Mouse (Mus musculus) embryonic facial prominence, embryonic 11.5 days (tissue): ENCODE data around the gene Rufy3. TPM values are rescaled to one million over a fixed set of nuclear protein-coding genes. Genes with fewer than 3 reads are reported as not detected.

Experiments
- ATAC-seq: fragments of 200-750 bp; cut with Nextera tagmentation; replicated peaks from 2 replicates; pipeline ENCODE4 v1.8.0; 2017; ENCODE audit warnings: low read depth; ENCODE audit not compliant: insufficient number of reproducible peaks, low FRiP score, low TSS enrichment
- DNase-seq: peaks from one replicate; pipeline ENCODE4 v3.0.0-alpha.2; 2015; ENCODE audit warnings: low spot score
- H3K27ac ChIP-seq: fragments of 300-500 bp; sonication (generic); replicated peaks from 2 replicates; pipeline ENCODE4 v1.5.1; 2014; ENCODE audit warnings: mild to moderate bottlenecking, low read depth, low read length, control low read depth
- H3K27me3 ChIP-seq: fragments of 300-500 bp; sonication (generic); 2 replicates; pipeline ENCODE4 v1.6.1; 2014; ENCODE audit warnings: mild to moderate bottlenecking, low read length, moderate library complexity, mixed read lengths; ENCODE audit not compliant: control insufficient read depth, insufficient read depth
- H3K36me3 ChIP-seq: fragments of 300-500 bp; sonication (generic); replicated peaks from 2 replicates; pipeline ENCODE4 v1.6.1; 2014; ENCODE audit warnings: low read depth, mild to moderate bottlenecking, low read length, moderate library complexity, mixed read lengths; ENCODE audit not compliant: control insufficient read depth, insufficient read depth
- H3K4me1 ChIP-seq: fragments of 300-500 bp; sonication (generic); 2 replicates; pipeline ENCODE4 v1.6.1; 2014; ENCODE audit warnings: low read length, mixed read lengths; ENCODE audit not compliant: control insufficient read depth, insufficient read depth
- H3K4me2 ChIP-seq: fragments of 300-500 bp; sonication (generic); 2 replicates; pipeline ENCODE4 v1.6.1; 2014; ENCODE audit warnings: low read depth, mild to moderate bottlenecking, control low read depth, low read length, moderate library complexity
- H3K4me3 ChIP-seq: fragments of 300-500 bp; sonication (generic); 2 replicates; pipeline ENCODE4 v1.5.1; 2014; ENCODE audit warnings: low read depth, low read length, control low read depth
- H3K9ac ChIP-seq: fragments of 300-500 bp; sonication (generic); replicated peaks from 2 replicates; pipeline ENCODE4 v1.6.1; 2014; ENCODE audit warnings: mild to moderate bottlenecking, control low read depth, low read length
- H3K9me3 ChIP-seq: fragments of 300-500 bp; sonication (generic); replicated peaks from 2 replicates; pipeline ENCODE4 v1.6.1; 2016; ENCODE audit warnings: mild to moderate bottlenecking, low read length, inconsistent platforms, mixed read lengths; ENCODE audit not compliant: control insufficient read depth
- WGBS: fragments of 180-500 bp; shearing (Covaris S2); extraction: QIAGEN DNeasy Blood & Tissue Kit; methylation state at CpG from one replicate; pipeline ENCODE4 v1.1.7; 2014; 5-methylcytosine and 5-hydroxymethylcytosine counted together
- polyA plus RNA-seq: library from polyadenylated mRNA; unstranded; fragments of >200 nt; fragmentation: Nextera tagmentation; extraction: Ambion mirVana; gene quantifications from 2 replicates; pipeline ENCODE4 v1.2.1, GENCODE M21; 2014

Rufy3 gene
- polyA plus RNA-seq, 1 experiment from 2014 or later = 34.1 TPM

DNA sequence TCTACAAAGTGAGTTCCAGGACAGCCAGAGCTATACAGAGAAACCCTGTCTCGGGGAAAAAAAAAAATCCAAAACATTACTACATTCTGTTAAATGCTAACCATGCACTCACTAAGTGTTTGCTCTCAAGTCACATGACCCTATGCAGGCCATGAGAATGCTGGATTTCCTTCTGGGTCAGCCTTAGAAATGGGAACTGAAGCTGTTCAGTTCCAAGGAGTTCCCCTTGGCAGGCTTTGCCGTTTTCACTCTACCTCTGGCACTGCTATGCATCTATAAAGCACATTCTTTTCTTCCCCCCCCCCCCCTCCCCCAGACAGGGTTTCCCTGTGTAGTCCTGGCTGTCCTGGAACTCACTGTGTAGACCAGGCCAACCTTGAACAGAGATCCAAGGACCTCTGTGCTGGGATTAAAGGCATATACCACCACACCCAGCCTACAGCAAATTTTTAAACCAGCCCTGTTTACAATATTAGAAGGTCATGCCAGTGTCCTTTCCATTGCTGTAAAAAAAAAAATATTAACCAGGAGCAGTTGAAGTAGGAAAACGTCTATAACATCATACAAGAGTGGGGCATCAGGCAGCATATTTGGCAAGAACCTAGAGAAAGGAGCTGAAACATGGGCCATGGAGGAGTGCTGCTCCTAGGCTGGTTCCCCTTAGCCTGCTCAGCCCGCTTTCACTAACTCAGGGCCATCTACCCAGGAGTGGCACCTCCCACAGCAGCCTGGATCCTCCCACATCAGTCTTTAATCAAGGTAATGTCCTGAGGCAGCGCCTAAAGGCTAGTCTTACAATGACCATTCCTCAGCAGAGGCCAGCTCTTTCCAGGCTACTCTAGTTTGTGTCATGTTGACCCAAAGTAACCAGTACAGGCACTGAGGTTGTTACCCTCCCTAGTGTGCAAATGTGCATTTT lies 31.0 kb downstream of the Rufy3 start:
- 77% methylated on average over 5 of the region's 5 CpGs for WGBS
- H3K36me3 ChIP-seq = no peaks in the 10 kb centered on the region

DNA sequence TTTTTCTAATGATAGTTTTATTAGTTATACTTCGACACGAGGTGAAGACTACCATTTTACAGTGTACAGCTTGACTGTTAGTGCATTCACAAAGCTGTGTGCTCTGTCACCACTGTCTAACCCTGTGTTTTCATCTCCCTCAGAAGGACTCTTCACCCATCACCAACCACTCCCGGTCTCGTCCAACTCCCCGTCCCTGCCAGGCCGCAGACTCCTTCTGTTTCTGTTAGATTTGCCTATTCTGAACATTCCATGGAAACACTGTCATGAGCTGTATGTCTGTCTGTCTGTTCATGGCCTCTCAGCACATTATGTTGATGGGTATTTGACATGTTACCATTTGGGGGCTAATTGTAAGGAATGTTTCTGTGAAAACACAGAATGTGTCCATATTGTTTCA lies 34.1 kb downstream of the Rufy3 start:
- Histone ChIP-seq H3K27ac (no peak overlapping the region), H3K4me3 (no peak overlapping the region), H3K4me2 (no peak overlapping the region), H3K27me3 (no peaks in the 10 kb centered on the region), H3K9ac (no peak overlapping the region), H3K36me3 (no peaks in the 10 kb centered on the region), H3K9me3 (no peaks in the 10 kb centered on the region), H3K4me1 (no peaks in the 10 kb centered on the region)
- no peak for DNase-seq
- ATAC-seq = no peak
- WGBS = 92% methylated on average over 6 of the region's 6 CpGs

More for the DNA sequence above, 31.0 kb downstream of the Rufy3 start:
- Histone ChIP-seq H3K27ac (no peak overlapping the region), H3K9me3 (no peaks in the 10 kb centered on the region), H3K9ac (no peak overlapping the region), H3K4me3 (no peak overlapping the region), H3K27me3 (no peaks in the 10 kb centered on the region), H3K4me2 (no peak overlapping the region), H3K4me1 (no peaks in the 10 kb centered on the region)
- no peak for DNase-seq
- no peak for ATAC-seq

DNA sequence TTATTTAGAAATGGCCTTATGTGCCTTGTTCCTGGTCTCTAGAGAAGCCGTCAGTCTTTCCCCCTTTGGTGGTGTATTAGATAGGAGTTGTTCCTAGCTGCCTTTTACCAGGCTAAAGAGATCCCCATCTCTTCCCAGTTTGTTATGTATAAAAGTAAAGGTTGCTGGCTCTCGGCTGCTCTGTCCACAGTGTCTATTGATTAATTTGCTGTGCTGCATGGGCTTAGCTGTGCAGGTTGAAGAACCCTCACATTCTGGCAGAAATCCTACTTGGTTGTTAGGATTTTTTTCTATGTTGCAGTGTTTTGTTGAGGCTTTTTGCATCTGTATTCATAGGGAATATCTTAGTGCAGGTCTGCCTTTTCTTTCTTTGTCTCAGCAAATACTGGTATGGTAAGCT lies 37.2 kb downstream of the Rufy3 start:
- Histone ChIP-seq H3K4me2 (no peak overlapping the region), H3K27me3 (no peaks in the 10 kb centered on the region), H3K9me3 (no peaks in the 10 kb centered on the region), H3K27ac (no peak overlapping the region), H3K4me3 (no peak overlapping the region), H3K9ac (no peak overlapping the region), H3K4me1 (no peaks in the 10 kb centered on the region), H3K36me3 (no peaks in the 10 kb centered on the region)
- ATAC-seq = no peak
- DNase-seq = no peak
- 91% methylated on average over 2 of the region's 2 CpGs for WGBS

DNA sequence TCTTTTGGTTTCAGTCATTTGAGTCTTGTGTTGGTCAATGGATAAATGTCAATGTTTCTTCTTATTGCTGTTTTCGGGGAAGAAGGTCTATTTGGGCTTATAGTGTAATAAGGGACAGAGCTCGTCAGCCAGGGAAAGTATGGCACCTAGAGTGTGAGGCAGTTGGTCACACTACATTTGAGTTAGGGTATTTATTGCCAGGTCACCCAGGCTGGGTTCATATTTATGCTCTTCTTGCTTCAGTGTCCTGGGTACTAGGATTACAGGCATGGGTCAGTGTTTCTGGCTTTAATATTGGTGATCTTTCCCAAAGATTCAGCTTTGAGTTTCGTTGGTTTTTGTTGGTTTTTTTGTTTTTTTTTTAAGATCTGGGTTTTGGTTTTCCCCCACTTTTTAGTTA lies 37.9 kb downstream of the Rufy3 start:
- no peak overlapping the region for H3K4me3 ChIP-seq
- no peaks in the 10 kb centered on the region for H3K27me3 ChIP-seq
- 90% methylated on average over 3 of the region's 3 CpGs for WGBS
- H3K9me3 ChIP-seq = no peaks in the 10 kb centered on the region
- H3K36me3 ChIP-seq = no peaks in the 10 kb centered on the region
- no peaks in the 10 kb centered on the region for H3K4me1 ChIP-seq
- no peak overlapping the region for H3K9ac ChIP-seq
- H3K4me2 ChIP-seq = no peak overlapping the region
- H3K27ac ChIP-seq = no peak overlapping the region
- DNase-seq (no peak), ATAC-seq (no peak)

DNA sequence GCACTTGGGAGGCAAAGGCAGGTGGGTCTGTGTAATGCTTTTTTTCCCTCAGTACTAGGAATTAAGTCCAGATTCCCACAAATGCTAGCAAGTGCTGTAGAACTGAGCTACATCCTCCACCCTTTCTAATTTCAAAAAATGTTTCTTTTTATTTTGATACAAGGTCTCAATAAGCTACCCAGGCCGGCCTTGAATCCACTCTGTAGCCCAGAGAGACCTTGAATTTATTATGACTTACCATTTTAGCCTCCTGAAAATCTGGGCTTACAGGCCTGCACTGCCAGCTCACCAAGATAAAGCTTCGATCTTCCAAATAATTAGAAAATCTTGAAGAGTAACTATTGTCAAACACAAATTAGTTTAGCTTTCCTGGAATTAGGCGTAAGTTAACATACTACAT lies 39.2 kb downstream of the Rufy3 start:
- Histone ChIP-seq H3K36me3 (no peaks in the 10 kb centered on the region), H3K4me1 (no peaks in the 10 kb centered on the region), H3K9me3 (no peaks in the 10 kb centered on the region), H3K4me3 (no peak overlapping the region), H3K4me2 (no peak overlapping the region), H3K27ac (no peak overlapping the region), H3K27me3 (no peaks in the 10 kb centered on the region), H3K9ac (no peak overlapping the region)
- ATAC-seq (no peak), DNase-seq (no peak)
- WGBS = 93% methylated on average over 3 of the region's 3 CpGs

DNA sequence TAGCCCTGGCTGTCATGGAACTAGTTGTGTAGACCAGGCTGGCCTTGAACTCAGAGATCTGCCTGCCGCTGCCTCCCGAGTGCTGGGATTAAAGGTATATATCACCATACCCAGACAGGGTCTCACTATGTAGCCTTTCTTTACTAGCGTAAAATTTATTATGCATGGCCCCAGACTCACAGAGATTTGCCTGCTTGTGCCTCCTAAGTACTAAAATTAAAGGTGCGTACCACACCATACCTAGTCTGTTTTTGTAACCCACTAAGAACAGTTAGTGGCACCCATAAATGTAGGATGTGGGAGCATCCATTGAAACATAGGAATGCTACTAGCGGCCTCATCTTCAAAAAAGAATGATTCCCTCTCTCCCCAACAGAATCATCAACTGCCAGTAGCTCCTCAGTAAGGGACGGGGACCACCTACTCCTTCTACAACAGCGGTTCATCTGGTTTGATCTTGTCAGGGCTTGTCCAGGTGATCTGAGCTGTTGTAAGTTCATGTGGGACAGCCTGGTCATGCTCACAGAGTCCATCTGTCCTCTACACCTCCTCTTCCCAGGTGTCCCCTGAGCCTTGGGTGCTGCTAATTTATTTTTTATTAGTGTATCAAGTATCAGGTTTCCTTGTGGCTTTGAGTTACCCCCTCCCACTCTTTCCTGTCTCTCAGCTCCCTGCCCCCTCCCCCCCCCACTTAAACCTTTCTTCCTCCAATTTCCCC lies 40.0 kb downstream of the Rufy3 start:
- no peaks in the 10 kb centered on the region for H3K36me3 ChIP-seq
- no peaks in the 10 kb centered on the region for H3K4me1 ChIP-seq
- no peaks in the 10 kb centered on the region for H3K9me3 ChIP-seq
- H3K27me3 ChIP-seq = no peaks in the 10 kb centered on the region
- no peak for DNase-seq
- no peak overlapping the region for H3K9ac ChIP-seq
- H3K4me3 ChIP-seq = no peak overlapping the region
- no peak for ATAC-seq
- no peak overlapping the region for H3K4me2 ChIP-seq
- H3K27ac ChIP-seq = no peak overlapping the region
- WGBS = 92% methylated on average over 7 of the region's 7 CpGs

DNA sequence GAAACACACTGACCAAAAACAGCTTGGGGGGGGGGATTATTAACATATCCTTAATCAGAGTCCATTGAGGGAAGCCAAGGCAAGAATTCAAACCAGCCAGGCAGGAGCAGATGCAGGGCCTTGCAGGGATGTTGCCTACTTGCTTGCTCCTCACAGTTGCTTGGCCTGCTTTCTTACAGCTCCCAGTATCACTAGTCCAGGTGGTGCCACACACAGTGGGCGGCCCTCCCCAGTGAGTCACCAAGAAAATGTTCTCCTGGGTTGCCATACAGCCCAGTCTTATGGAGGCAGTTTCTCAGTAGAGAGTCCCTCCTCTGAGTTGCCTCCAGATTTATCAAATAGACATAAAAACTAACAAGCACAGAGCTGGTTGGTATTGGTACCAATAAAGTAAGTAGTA lies 49.3 kb downstream of the Rufy3 start:
- Histone ChIP-seq H3K27me3 (no peaks in the 10 kb centered on the region), H3K9me3 (no peaks in the 10 kb centered on the region), H3K27ac (no peak overlapping the region), H3K36me3 (no peaks in the 10 kb centered on the region), H3K4me3 (no peak overlapping the region), H3K4me2 (no peak overlapping the region), H3K9ac (no peak overlapping the region), H3K4me1 (no peaks in the 10 kb centered on the region)
- DNase-seq = no peak
- ATAC-seq = no peak
- 100% methylated on average over 1 of the region's 1 CpGs for WGBS

DNA sequence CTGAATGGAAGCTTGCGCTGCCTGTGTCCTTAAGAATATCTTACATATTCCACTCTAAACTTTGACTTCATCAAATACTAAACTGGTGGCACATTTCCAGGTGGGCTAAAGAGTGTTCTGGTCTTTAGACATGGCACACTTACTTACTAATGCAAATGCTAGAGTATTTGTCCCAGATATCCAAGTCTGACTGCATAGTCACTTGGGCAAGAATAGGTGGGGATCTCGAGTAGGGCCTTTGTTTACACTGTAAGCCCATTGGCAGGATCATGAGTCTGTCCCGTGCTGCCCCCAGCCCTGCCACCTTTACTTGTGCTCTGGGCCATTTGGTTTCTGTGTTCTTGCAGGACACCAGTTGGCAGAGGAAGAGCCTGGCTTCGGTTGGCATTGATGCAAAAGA lies 52.1 kb downstream of the Rufy3 start:
- Histone ChIP-seq H3K9ac (no peak overlapping the region), H3K9me3 (no peaks in the 10 kb centered on the region), H3K4me3 (no peak overlapping the region), H3K4me2 (no peak overlapping the region), H3K36me3 (no peaks in the 10 kb centered on the region; the same call in 1 of the 2 replicates), H3K4me1 (no peaks in the 10 kb centered on the region), H3K27me3 (no peaks in the 10 kb centered on the region), H3K27ac (no peak overlapping the region)
- DNase-seq = no peak
- no peak for ATAC-seq
- WGBS = 77% methylated on average over 4 of the region's 4 CpGs
